Mouse (Mus musculus) kidney, adult 2 months (tissue): ENCODE measurements around the gene Sik3. TPM values are rescaled to one million over a fixed set of nuclear protein-coding genes. Genes with fewer than 3 reads are reported as not detected.

Experiments
- DNase-seq: peaks from one replicate; pipeline ENCODE4 v3.0.0; 2021
- H3K27ac ChIP-seq: fragments of 200-500 bp; 2 replicates; pipeline ENCODE4 v1.5.1; 2012; ENCODE audit warnings: low read depth, low read length, control low read depth, inconsistent platforms; ENCODE audit not compliant: insufficient read depth
- H3K27me3 ChIP-seq: fragments of 200-500 bp; replicated peaks from 2 replicates; pipeline ENCODE4 v1.6.1; 2012; ENCODE audit warnings: mild to moderate bottlenecking, moderate library complexity, low read length, inconsistent platforms; ENCODE audit not compliant: control insufficient read depth, insufficient read depth
- H3K36me3 ChIP-seq: fragments of 200-500 bp; 2 replicates; pipeline ENCODE4 v1.6.1; 2012; ENCODE audit warnings: mild to moderate bottlenecking, moderate library complexity, low read length, inconsistent platforms; ENCODE audit not compliant: control insufficient read depth, insufficient read depth
- H3K4me1 ChIP-seq: fragments of 200-500 bp; 2 replicates; pipeline ENCODE4 v1.6.1; 2011; ENCODE audit warnings: low read length; ENCODE audit not compliant: control insufficient read depth, insufficient read depth
- H3K4me3 ChIP-seq: fragments of 200-500 bp; 2 replicates; pipeline ENCODE4 v1.5.1; 2011; ENCODE audit warnings: mild to moderate bottlenecking, low read depth, low read length, control low read depth; ENCODE audit not compliant: insufficient read depth
- CTCF ChIP-seq: fragments of 200-500 bp; conservative IDR thresholded peaks from 2 replicates; pipeline ENCODE4 v1.5.1; 2011; ENCODE audit warnings: low read depth, mild to moderate bottlenecking, control low read depth, low read length, moderate library complexity, mixed read lengths; ENCODE audit not compliant: insufficient read depth, insufficient read length
- POLR2A ChIP-seq: fragments of 200-500 bp; IDR thresholded peaks from one replicate; pipeline ENCODE4 v1.6.1; 2011; ENCODE audit warnings: low read depth, low read length, control low read depth
- whole genome bisulfite sequencing: fragments of 180-500 bp; shearing (Covaris S2); methylation state at CpG from one replicate; pipeline ENCODE4 v1.1.7; 2018; 5-methylcytosine and 5-hydroxymethylcytosine counted together
- polyA plus RNA-seq: library from polyadenylated mRNA; depleted of rRNA; stranded (reverse); fragments of >200 nt; gene quantifications from 2 replicates; pipeline ENCODE4 v1.2.3, GENCODE M21; 2012; rRNA removed

The Sik3 gene
- polyA plus RNA-seq, 1 experiment = 32.2 TPM

DNA sequence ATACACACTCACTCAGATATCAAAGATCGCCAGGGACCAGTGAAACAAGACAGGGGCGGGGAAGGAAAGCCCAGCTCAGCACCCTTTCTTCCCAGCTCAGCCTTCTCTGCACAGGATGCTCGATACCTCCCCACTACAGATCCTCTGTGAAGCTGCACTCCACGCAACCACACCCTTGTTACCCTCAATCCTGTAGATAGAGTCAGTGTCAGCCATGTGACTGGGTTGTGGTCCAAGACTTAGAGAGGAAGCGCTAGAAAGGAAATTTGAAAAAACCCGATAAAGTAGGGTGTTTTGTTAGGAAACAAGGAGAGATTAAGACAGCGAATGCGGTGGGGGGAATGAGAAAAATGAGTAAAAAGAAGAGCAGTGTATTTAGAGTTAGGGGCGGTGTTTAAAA lies 259.4 kb downstream of the Sik3 start:
- TF ChIP-seq POLR2A (no peak), CTCF (no peak; the same call in 1 of the 2 replicates)
- Histone ChIP-seq H3K4me1 (no peaks in the 10 kb centered on the region), H3K27me3 (no peaks in the 10 kb centered on the region), H3K36me3 (peaks cover 3% of the 10 kb centered on the region; the same call in 1 of the 2 replicates), H3K27ac (no peak overlapping the region), H3K4me3 (no peak overlapping the region)
- 72% methylated on average over 9 of the region's 9 CpGs for WGBS
- no peak for DNase-seq

- WGBS = 5% methylated on average over 45 of the region's 45 CpGs
- no peaks in the 10 kb centered on the region for H3K27me3 ChIP-seq
- peak; percentile 94 for DNase-seq
- H3K27ac ChIP-seq = no peak within 1 kb of the TSS; the same call in 1 of the 2 replicates
- peaks cover 3% of the 10 kb centered on the region; the same call in 1 of the 2 replicates for H3K36me3 ChIP-seq
- H3K4me1 ChIP-seq = no peaks in the 10 kb centered on the region
- peak within 1 kb of the TSS; percentile 64 for H3K4me3 ChIP-seq
- TF ChIP-seq CTCF = peak; percentile 40; the same call in 1 of the 2 replicates
- TF ChIP-seq POLR2A = peak; percentile 22
Measured at GRCm38 (mm10) chr9:46272677-46273454, 260.2 kb downstream of the Sik3 start, which contains the start of gene Zpr1. Gene Zpr1 (plus strand): TSS chr9:46273064.

Other genes starting within 250 kb of the Sik3 start
- 14.6 and 17.8 TPM in 2 replicates for gene Cep164, start 184.1 kb upstream of the Sik3 start, polyA plus RNA-seq
- 26.8 and 31.7 TPM in 2 replicates for gene Bace1, start 174.2 kb upstream of the Sik3 start, polyA plus RNA-seq
- 32.0 and 53.8 TPM in 2 replicates for gene Pcsk7, start 106.3 kb upstream of the Sik3 start, polyA plus RNA-seq
- gene Rnf214, start 105.9 kb upstream of the Sik3 start, polyA plus RNA-seq = 17.0 and 20.7 TPM in 2 replicates
- 50.3 and 93.5 TPM in 2 replicates for gene Tagln, start 76.8 kb upstream of the Sik3 start, polyA plus RNA-seq
- 345 and 570 TPM in 2 replicates for gene Sidt2, start 57.6 kb upstream of the Sik3 start, polyA plus RNA-seq
- 17.6 and 21.1 TPM in 2 replicates for gene Pafah1b2, start 130 bp upstream of the Sik3 start, polyA plus RNA-seq
- 1.0 and 1.2 TPM in 2 replicates for gene Apoa1, start 215.8 kb downstream of the Sik3 start, polyA plus RNA-seq
- 39.2 and 43.8 TPM in 2 replicates for gene Apoc3, start 222.8 kb downstream of the Sik3 start, polyA plus RNA-seq
- gene Apoa4, start 227.9 kb downstream of the Sik3 start, polyA plus RNA-seq = 5.7 and 6.9 TPM in 2 replicates